Mouse (Mus musculus) adrenal gland, postnatal 4 days (tissue): Measurements from ENCODE around the gene Pvr. TPM values are rescaled to one million over a fixed set of nuclear protein-coding genes. Genes with fewer than 3 reads are reported as not detected.

Experiments
- DNase-seq, 2 experiments: peaks; one replicate each; pipeline ENCODE4 v3.0.0; 2021 to 2022; ENCODE audit warnings: low spot score in 2 of 2, mixed read lengths in 2 of 2
- total RNA-seq, 2 experiments: library from RNA; stranded (reverse); gene quantifications; 2 replicates each; pipeline ENCODE4 v1.2.3; 2021

Pvr gene
- total RNA-seq, 2 experiments from 2014 or later: 21.6 to 22.0 TPM

GRCm38 (mm10) chr7:19875948-19876682, 44.8 kb downstream of the Pvr start:
- no peak for DNase-seq

GRCm38 (mm10) chr7:19871943-19872601, 48.9 kb downstream of the Pvr start:
- DNase-seq: no peak

GRCm38 (mm10) chr7:19871137-19871621, 49.8 kb downstream of the Pvr start:
- DNase-seq: no peak

GRCm38 (mm10) chr7:19867751-19868399, 53.1 kb downstream of the Pvr start:
- no peak for DNase-seq

- DNase-seq: no peak
These were observed 54.5 kb downstream of the Pvr start for GRCm38 (mm10) chr7:19866490-19866889.

- no peak for DNase-seq
These were observed 55.5 kb downstream of the Pvr start for GRCm38 (mm10) chr7:19865246-19866036.

- DNase-seq: no peak
These were observed 56.7 kb downstream of the Pvr start for GRCm38 (mm10) chr7:19864241-19864640.

GRCm38 (mm10) chr7:19861199-19861598, 59.8 kb downstream of the Pvr start, which contains the start of gene Ceacam16:
Gene Ceacam16, minus strand, starts transcription at chr7:19861299.
- no peak for DNase-seq

- DNase-seq: no peak
These were observed 61.2 kb downstream of the Pvr start for GRCm38 (mm10) chr7:19859740-19860139.

- DNase-seq: no peak
These were observed 64.7 kb downstream of the Pvr start for GRCm38 (mm10) chr7:19856283-19856682.

DNA sequence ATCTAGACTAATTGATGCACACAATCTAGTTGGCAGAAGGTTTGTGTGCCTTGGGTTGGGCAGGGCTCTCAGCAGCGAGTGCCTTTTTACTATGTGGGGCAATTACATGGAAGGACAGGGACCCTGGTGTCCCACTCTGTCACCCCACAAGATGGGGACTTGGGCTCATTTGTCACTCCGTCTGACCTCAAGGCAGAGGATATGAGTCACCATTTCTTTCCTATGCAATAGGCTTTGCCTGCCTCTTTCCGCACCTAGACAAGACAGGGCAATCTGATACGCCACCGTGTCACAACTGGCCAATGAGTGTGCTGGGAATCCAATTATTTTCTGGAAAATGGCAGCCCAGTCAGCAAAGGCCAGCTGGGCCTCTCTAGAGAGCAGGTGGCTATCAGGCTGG, 65.3 kb downstream of the Pvr start:
- DNase-seq: no peak

Other genes starting within 250 kb of the Pvr start
- gene Apoc2, start 243.2 kb downstream of the Pvr start, total RNA-seq: 10 to 100 TPM in 1 of 2 experiments, 1 to 10 TPM in 1; 3.0 to 81.8 TPM
- 1 to 10 TPM; 3.2 to 9.1 TPM for gene Gm44805, start 239.7 kb downstream of the Pvr start, total RNA-seq
- gene Apoc4, start 239.7 kb downstream of the Pvr start, total RNA-seq: 100 to 1,000 TPM in 1 of 2 experiments, 10 to 100 TPM in 1; 82.0 to 218 TPM
- gene Apoc1, start 228.5 kb downstream of the Pvr start, total RNA-seq: 100 to 1,000 TPM; 390 to 714 TPM
- 1,000 to 10,000 TPM in 1 of 2 experiments, 100 to 1,000 TPM in 1; 636 to 2,003 TPM for gene Apoe, start 222.0 kb downstream of the Pvr start, total RNA-seq
- 100 to 1,000 TPM; 137 to 139 TPM for gene Tomm40, start 205.7 kb downstream of the Pvr start, total RNA-seq
- gene Nectin2, start 170.7 kb downstream of the Pvr start, total RNA-seq: 10 to 100 TPM; 72.0 to 80.6 TPM
- gene Bcam, start 150.1 kb downstream of the Pvr start, total RNA-seq: 10 to 100 TPM; 59.8 to 84.7 TPM
- gene Cblc, start 124.4 kb downstream of the Pvr start, total RNA-seq: 1 to 10 TPM in 1 of 2 experiments, under 1 TPM in 1; 0.68 to 1.0 TPM
- 10 to 100 TPM in 1 of 2 experiments, 1 to 10 TPM in 1; 9.6 to 11.5 TPM for gene Bcl3, start 98.4 kb downstream of the Pvr start, total RNA-seq
- gene Gm19345, start 69.2 kb downstream of the Pvr start, total RNA-seq: not detected
- gene Ceacam16, start 59.9 kb downstream of the Pvr start, total RNA-seq: under 1 TPM in 1 of 2 experiments, not detected in 1; 0.20 TPM
- not detected for gene Ceacam19, start 33.2 kb downstream of the Pvr start, total RNA-seq
- gene Igsf23, start 29.6 kb upstream of the Pvr start, total RNA-seq: under 1 TPM in 1 of 2 experiments, not detected in 1; 0.28 TPM
- not detected for gene Ceacam20, start 44.3 kb upstream of the Pvr start, total RNA-seq
- not detected for gene Nlrp9b, start 70.3 kb upstream of the Pvr start, total RNA-seq
- not detected for gene Vmn1r91, start 178.5 kb upstream of the Pvr start, total RNA-seq
- gene Gm16442, start 201.4 kb upstream of the Pvr start, total RNA-seq: not detected
- not detected for gene Vmn1r93, start 217.9 kb upstream of the Pvr start, total RNA-seq
- gene Vmn1r94, start 247.2 kb upstream of the Pvr start, total RNA-seq: not detected